Mouse (Mus musculus): Measurements from ENCODE around the gene Gm20388. TPM values are rescaled to one million over a fixed set of nuclear protein-coding genes. Genes with fewer than 3 reads are reported as not detected.

Gm20388 gene
- polyA plus RNA-seq, 1 experiment from 2014 or later = not detected

DNA sequence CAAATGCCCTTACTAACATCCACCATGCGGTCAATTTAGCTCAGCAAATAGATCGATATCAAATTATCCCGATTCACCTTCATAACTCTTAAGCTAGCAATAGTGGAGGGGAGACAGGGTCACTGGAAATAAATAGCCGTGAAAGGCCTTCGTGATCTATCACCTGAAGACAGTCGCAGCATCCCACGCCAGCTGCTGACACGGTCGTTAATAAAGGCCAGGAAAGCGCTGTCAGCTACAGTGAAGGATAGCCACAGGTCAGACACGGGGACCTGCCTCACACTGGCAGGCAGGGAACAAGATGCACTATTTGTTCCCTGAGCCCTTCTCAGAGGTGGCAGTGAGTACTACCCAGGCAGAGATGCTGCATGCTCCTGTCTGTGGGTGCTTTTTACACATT lies 2909.1 kb downstream of the Gm20388 start:
- 49% methylated on average over 11 of the region's 11 CpGs for WGBS
- no peak for ATAC-seq (ENCODE audit: low FRiP score)
- no peak overlapping the region for H3K4me2 ChIP-seq (replicated peaks)

DNA sequence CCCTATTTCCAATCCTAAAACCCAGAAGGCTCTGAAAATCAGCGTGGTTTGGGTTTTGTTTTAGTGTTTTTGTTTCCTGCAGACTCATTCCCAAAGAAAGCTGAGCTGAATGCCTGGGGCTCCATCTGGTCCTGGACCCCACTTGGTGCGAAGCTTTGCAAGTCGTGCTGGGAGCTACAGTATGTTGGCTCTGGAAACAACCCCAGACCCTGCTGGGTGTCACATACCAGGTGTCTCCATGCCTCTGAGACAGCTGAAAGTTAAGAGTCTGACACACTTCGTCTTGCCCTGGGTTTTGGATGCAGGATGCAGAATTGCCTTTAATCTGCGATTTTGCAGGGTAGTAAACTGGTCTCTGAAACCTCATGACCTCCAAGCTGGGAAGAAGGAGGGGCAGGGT lies 2913.9 kb downstream of the Gm20388 start:
- no peaks in the 10 kb centered on the region for H3K9me3 ChIP-seq (ENCODE audit: control insufficient read depth, low read length)
- H3K27ac ChIP-seq = no peak overlapping the region
- 0 out of 2 replicates have a peak, but pooled peaks cover 7% of the 10 kb centered on the region for H3K4me1 ChIP-seq (replicated peaks; ENCODE audit: control insufficient read depth, insufficient read depth, low read length)
- no peak overlapping the region for H3K9ac ChIP-seq
- no peak for DNase-seq (ENCODE audit: low spot score)
- ATAC-seq (ENCODE audit: low FRiP score) = no peak
- 36% methylated on average over 5 of the region's 5 CpGs for WGBS
- no peak overlapping the region for H3K4me2 ChIP-seq (replicated peaks)
- H3K4me3 ChIP-seq (replicated peaks; ENCODE audit: low read length) = no peak overlapping the region
- H3K36me3 ChIP-seq (replicated peaks; ENCODE audit: control insufficient read depth, insufficient read depth) = no peaks in the 10 kb centered on the region
- H3K27me3 ChIP-seq (ENCODE audit: control insufficient read depth, insufficient read depth, low read length) = no peaks in the 10 kb centered on the region

More for the DNA sequence above, 2909.1 kb downstream of the Gm20388 start:
- peak overlapping the region; percentile 51 for H3K27ac ChIP-seq
- no peak for DNase-seq (ENCODE audit: low spot score)
- H3K27me3 ChIP-seq (ENCODE audit: control insufficient read depth, insufficient read depth, low read length) = no peaks in the 10 kb centered on the region
- no peaks in the 10 kb centered on the region for H3K9me3 ChIP-seq (ENCODE audit: control insufficient read depth, low read length)
- no peak overlapping the region for H3K9ac ChIP-seq
- H3K4me3 ChIP-seq (replicated peaks; ENCODE audit: low read length) = no peak overlapping the region
- H3K4me1 ChIP-seq (replicated peaks; ENCODE audit: control insufficient read depth, insufficient read depth, low read length) = peaks cover 13% of the 10 kb centered on the region
- 0 out of 2 replicates have a peak, but pooled peaks cover 4% of the 10 kb centered on the region for H3K36me3 ChIP-seq (replicated peaks; ENCODE audit: control insufficient read depth, insufficient read depth)

DNA sequence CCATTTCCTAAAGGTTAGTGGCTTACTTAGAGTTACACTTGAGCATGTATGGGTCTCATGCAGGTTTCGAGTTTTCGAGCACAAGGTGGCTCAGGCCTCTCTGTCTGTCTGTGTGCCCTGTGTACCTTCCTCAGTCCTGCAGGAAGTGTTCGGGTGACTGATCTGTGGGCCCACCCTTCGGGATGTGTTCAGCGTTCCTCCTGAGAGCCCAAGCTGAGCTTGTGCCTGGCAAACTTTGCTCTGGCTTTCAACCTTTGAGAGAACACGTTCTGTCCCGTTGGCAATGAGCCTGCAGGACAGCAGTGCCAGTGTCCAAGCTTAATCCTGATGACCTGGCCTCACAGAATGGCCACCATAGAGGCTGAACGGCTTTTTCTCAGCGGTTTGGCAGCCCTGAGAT lies 2914.3 kb downstream of the Gm20388 start:
- WGBS = 72% methylated on average over 9 of the region's 9 CpGs
- Histone ChIP-seq H3K9me3 (ENCODE audit: control insufficient read depth, low read length) (no peaks in the 10 kb centered on the region), H3K4me3 (replicated peaks; ENCODE audit: low read length) (no peak overlapping the region), H3K36me3 (replicated peaks; ENCODE audit: control insufficient read depth, insufficient read depth) (no peaks in the 10 kb centered on the region), H3K4me2 (replicated peaks) (no peak overlapping the region), H3K4me1 (replicated peaks; ENCODE audit: control insufficient read depth, insufficient read depth, low read length) (0 out of 2 replicates have a peak, but pooled peaks cover 7% of the 10 kb centered on the region), H3K27me3 (ENCODE audit: control insufficient read depth, insufficient read depth, low read length) (no peaks in the 10 kb centered on the region), H3K9ac (no peak overlapping the region), H3K27ac (no peak overlapping the region)
- ATAC-seq (ENCODE audit: low FRiP score) (no peak), DNase-seq (ENCODE audit: low spot score) (no peak)

DNA sequence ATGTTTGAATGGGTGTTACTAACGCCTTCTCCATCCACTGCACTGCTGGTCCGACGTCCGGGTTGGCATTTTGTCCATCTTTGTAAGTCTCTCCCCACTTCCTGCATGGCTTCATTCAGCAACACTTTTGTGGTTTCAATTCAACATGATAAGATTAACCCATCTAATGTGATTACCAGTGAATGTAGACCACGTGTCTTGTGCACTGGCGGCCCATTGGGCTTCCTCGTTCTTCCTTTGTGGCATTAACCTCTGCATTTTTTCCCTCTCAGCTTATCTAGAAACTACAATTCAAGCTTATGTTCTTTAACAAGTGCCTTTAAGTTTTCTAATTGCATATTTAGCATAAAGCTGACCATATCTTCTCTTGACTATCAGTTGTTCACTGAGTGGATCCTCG lies 2914.8 kb downstream of the Gm20388 start:
- Histone ChIP-seq H3K9ac (no peak overlapping the region), H3K4me1 (replicated peaks; ENCODE audit: control insufficient read depth, insufficient read depth, low read length) (0 out of 2 replicates have a peak, but pooled peaks cover 10% of the 10 kb centered on the region), H3K4me3 (replicated peaks; ENCODE audit: low read length) (no peak overlapping the region), H3K9me3 (ENCODE audit: control insufficient read depth, low read length) (no peaks in the 10 kb centered on the region), H3K36me3 (replicated peaks; ENCODE audit: control insufficient read depth, insufficient read depth) (no peaks in the 10 kb centered on the region), H3K27ac (no peak overlapping the region), H3K4me2 (replicated peaks) (no peak overlapping the region), H3K27me3 (ENCODE audit: control insufficient read depth, insufficient read depth, low read length) (no peaks in the 10 kb centered on the region)
- no peak for ATAC-seq (ENCODE audit: low FRiP score)
- no peak for DNase-seq (ENCODE audit: low spot score)
- 77% methylated on average over 8 of the region's 8 CpGs for WGBS

DNA sequence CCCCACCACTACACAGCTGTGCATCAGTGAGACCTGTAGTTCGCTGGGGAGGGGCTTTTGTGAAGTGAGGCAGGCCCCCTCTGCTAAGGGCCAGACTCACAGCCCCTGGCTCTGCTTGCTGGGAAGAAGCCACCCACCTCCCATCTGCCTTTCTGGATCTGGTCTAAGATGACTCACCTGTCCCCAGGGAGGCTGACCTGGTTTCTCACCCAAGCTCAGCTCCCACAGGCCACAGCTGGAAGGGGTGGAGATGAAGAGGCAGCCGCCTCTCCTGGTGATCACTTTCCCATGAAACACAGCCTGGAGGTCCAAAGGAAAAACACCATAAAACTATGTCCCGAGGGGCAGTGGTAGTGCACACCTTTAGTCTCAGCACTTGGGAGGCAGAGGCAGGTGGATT lies 2918.8 kb downstream of the Gm20388 start:
- ATAC-seq (ENCODE audit: low FRiP score) (no peak), DNase-seq (ENCODE audit: low spot score) (no peak)
- WGBS = 81% methylated on average over 3 of the region's 3 CpGs
- no peaks in the 10 kb centered on the region for H3K36me3 ChIP-seq (replicated peaks; ENCODE audit: control insufficient read depth, insufficient read depth)
- 0 out of 2 replicates have a peak, but pooled peaks cover 10% of the 10 kb centered on the region for H3K4me1 ChIP-seq (replicated peaks; ENCODE audit: control insufficient read depth, insufficient read depth, low read length)
- H3K9me3 ChIP-seq (ENCODE audit: control insufficient read depth, low read length) = no peaks in the 10 kb centered on the region
- no peak overlapping the region for H3K4me2 ChIP-seq (replicated peaks)
- no peak overlapping the region for H3K9ac ChIP-seq
- no peak overlapping the region for H3K27ac ChIP-seq
- H3K27me3 ChIP-seq (ENCODE audit: control insufficient read depth, insufficient read depth, low read length) = no peaks in the 10 kb centered on the region
- no peak overlapping the region for H3K4me3 ChIP-seq (replicated peaks; ENCODE audit: low read length)

DNA sequence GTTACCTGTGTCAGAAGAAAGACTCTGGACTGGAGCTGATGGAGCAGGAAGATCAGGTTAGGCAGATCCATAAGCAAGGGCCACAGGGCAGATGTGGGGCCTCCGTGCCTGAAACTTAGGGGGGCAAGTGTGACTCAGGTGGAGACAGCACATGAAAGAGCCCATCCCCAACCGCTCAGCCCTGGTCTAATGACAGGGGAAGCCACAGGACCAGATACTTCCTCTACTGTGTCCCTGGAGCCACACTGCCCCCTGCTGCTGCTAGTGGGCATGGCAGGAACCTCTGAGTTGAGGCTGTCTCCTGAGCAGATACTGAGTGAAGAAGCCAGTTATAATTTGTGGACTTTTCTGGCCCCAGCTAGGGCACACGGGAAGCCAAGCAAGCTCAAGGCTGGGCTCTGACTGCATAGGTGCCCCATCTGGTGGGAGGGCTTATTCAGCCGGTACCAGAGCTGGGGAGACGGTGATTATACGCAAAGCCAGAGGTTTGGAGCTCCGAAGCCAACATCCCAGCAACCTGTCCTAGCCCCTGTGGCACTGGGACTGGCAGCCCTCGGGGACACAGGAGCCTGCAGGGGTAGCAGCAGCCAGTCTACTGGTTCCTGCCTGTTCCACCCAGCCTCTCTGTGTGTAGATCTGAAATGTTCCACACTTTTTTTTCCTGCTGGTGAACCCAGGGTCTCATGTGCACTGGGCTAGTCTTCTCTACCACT lies 2919.9 kb downstream of the Gm20388 start:
- 44% methylated on average over 8 of the region's 8 CpGs for WGBS
- no peak overlapping the region for H3K4me2 ChIP-seq (replicated peaks)

DNA sequence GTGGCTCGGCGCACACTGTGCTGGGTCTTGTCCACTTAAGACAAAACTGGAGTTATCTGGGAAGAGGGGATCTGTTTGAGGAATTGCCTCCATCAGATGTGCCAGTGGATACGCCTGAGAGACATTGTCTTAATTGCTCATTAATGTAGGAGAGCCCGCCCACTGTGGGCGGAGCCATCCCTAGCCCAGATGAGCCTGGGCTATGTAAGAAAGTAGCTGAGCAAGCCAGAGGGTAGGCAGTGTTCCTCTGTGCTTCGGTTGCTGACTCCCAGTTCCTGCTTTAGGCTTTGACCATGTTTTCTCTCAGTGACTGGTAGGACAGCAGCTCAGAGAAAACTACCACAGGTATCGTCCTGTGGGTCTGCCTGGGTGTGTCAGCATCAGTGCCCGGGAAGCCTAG lies 2923.8 kb downstream of the Gm20388 start:
- H3K36me3 ChIP-seq (replicated peaks; ENCODE audit: control insufficient read depth, insufficient read depth) = no peaks in the 10 kb centered on the region
- no peak for DNase-seq (ENCODE audit: low spot score)
- 0 out of 2 replicates have a peak, but pooled peaks cover 3% of the 10 kb centered on the region for H3K4me1 ChIP-seq (replicated peaks; ENCODE audit: control insufficient read depth, insufficient read depth, low read length)
- H3K4me3 ChIP-seq (replicated peaks; ENCODE audit: low read length) = no peak overlapping the region
- ATAC-seq (ENCODE audit: low FRiP score) = no peak
- H3K4me2 ChIP-seq (replicated peaks) = no peak overlapping the region
- H3K27ac ChIP-seq = no peak overlapping the region
- no peaks in the 10 kb centered on the region for H3K27me3 ChIP-seq (ENCODE audit: control insufficient read depth, insufficient read depth, low read length)
- 85% methylated on average over 8 of the region's 8 CpGs for WGBS
- no peak overlapping the region for H3K9ac ChIP-seq
- H3K9me3 ChIP-seq (ENCODE audit: control insufficient read depth, low read length) = no peaks in the 10 kb centered on the region

More for the DNA sequence above, 2919.9 kb downstream of the Gm20388 start:
- H3K36me3 ChIP-seq (replicated peaks; ENCODE audit: control insufficient read depth, insufficient read depth) = no peaks in the 10 kb centered on the region
- no peaks in the 10 kb centered on the region for H3K9me3 ChIP-seq (ENCODE audit: control insufficient read depth, low read length)
- 0 out of 2 replicates have a peak, but pooled peaks cover 10% of the 10 kb centered on the region for H3K4me1 ChIP-seq (replicated peaks; ENCODE audit: control insufficient read depth, insufficient read depth, low read length)
- DNase-seq (ENCODE audit: low spot score) = peak; percentile 98
- no peak overlapping the region for H3K27ac ChIP-seq
- H3K9ac ChIP-seq = no peak overlapping the region
- ATAC-seq (ENCODE audit: low FRiP score) = peak; percentile 85
- no peak overlapping the region for H3K4me3 ChIP-seq (replicated peaks; ENCODE audit: low read length)
- H3K27me3 ChIP-seq (ENCODE audit: control insufficient read depth, insufficient read depth, low read length) = no peaks in the 10 kb centered on the region

DNA sequence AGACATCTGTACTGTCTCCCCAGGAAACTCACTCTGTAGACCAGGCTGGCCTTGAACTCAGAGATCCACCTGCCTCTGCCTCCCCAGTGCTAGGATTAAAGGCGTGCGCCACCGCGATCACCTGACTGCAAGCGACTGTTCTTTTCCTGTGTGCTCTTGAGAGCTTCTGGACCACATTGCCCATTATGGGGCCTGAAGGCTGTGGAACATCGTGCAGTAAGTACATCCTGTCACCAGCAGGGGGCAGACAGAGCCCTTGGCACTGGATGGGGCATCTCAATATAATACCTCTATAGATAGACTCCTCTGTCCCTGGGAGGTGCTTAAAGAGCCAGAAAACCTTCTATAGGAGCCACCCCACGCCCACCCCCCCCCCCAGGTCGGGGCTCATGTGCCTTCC lies 2924.3 kb downstream of the Gm20388 start:
- no peak for ATAC-seq (ENCODE audit: low FRiP score)
- no peak overlapping the region for H3K4me3 ChIP-seq (replicated peaks; ENCODE audit: low read length)
- H3K27me3 ChIP-seq (ENCODE audit: control insufficient read depth, insufficient read depth, low read length) = no peaks in the 10 kb centered on the region
- no peak overlapping the region for H3K27ac ChIP-seq
- no peak overlapping the region for H3K4me2 ChIP-seq (replicated peaks)
- H3K9me3 ChIP-seq (ENCODE audit: control insufficient read depth, low read length) = no peaks in the 10 kb centered on the region
- no peak overlapping the region for H3K9ac ChIP-seq
- 29% methylated on average over 8 of the region's 8 CpGs for WGBS
- peak; percentile 83 for DNase-seq (ENCODE audit: low spot score)
- no peaks in the 10 kb centered on the region for H3K36me3 ChIP-seq (replicated peaks; ENCODE audit: control insufficient read depth, insufficient read depth)
- 0 out of 2 replicates have a peak, but pooled peaks cover 3% of the 10 kb centered on the region for H3K4me1 ChIP-seq (replicated peaks; ENCODE audit: control insufficient read depth, insufficient read depth, low read length)

DNA sequence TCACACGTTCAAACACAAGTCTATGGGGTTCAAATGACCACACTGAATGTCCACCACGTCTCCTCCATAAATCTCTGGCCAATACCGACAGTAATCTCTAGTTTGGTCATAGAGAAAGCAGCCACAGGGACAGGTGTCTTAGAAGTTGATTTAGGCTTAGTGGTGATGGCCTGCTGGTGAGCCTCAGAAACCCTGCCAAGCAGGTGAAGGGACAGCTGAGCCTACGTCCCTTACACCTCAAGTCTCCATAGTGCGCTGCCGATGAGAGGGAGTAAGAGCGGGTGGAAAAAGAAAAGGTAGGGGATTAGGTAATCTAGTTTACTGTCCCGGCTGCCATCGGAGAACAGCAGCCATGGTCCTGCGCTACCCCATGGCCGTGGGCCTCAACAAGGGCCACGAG lies 2925.6 kb downstream of the Gm20388 start:
- no peak for ATAC-seq (ENCODE audit: low FRiP score)
- H3K4me3 ChIP-seq (replicated peaks; ENCODE audit: low read length) = no peak overlapping the region
- no peak for DNase-seq (ENCODE audit: low spot score)
- no peak overlapping the region for H3K9ac ChIP-seq
- 89% methylated on average over 12 of the region's 12 CpGs for WGBS
- H3K36me3 ChIP-seq (replicated peaks; ENCODE audit: control insufficient read depth, insufficient read depth) = no peaks in the 10 kb centered on the region
- H3K4me1 ChIP-seq (replicated peaks; ENCODE audit: control insufficient read depth, insufficient read depth, low read length) = no peaks in the 10 kb centered on the region
- no peaks in the 10 kb centered on the region for H3K9me3 ChIP-seq (ENCODE audit: control insufficient read depth, low read length)
- no peak overlapping the region for H3K27ac ChIP-seq
- H3K27me3 ChIP-seq (ENCODE audit: control insufficient read depth, insufficient read depth, low read length) = no peaks in the 10 kb centered on the region
- no peak overlapping the region for H3K4me2 ChIP-seq (replicated peaks)
